Mouse (Mus musculus) hindbrain, postnatal 0 days (tissue): ENCODE measurements at regions not wholly inside any gene's neighbourhood (a gene's known extent, or its start where the extent isn't known, plus 50 kb on each side); places are given as distances from the start of the nearest gene placed in this dataset.

Source experiments
- ATAC-seq: fragments of 200-750 bp; cut with Nextera tagmentation; 2 replicates; pipeline ENCODE4 v1.8.0; 2017; ENCODE audit warnings: mild to moderate bottlenecking, moderate TSS enrichment, moderate library complexity
- DNase-seq: peaks from one replicate; pipeline ENCODE4 v3.0.0-alpha.2; 2015; ENCODE audit warnings: low spot score
- H3K27ac ChIP-seq: fragments of 300-500 bp; sonication (generic); 2 replicates; pipeline ENCODE4 v1.5.1; 2014; ENCODE audit warnings: mild to moderate bottlenecking
- H3K27me3 ChIP-seq: fragments of 300-500 bp; sonication (generic); 2 replicates; pipeline ENCODE4 v1.6.1; 2014; ENCODE audit warnings: low read length, mixed read lengths; ENCODE audit not compliant: insufficient read depth
- H3K36me3 ChIP-seq: fragments of 300-500 bp; sonication (generic); 2 replicates; pipeline ENCODE4 v1.6.1; 2014; ENCODE audit warnings: low read length, mixed read lengths; ENCODE audit not compliant: insufficient read depth
- H3K4me1 ChIP-seq: fragments of 300-500 bp; sonication (generic); 2 replicates; pipeline ENCODE4 v1.6.1; 2014; ENCODE audit warnings: antibody characterized with exemption, low read length, mixed read lengths; ENCODE audit not compliant: insufficient read depth
- H3K4me2 ChIP-seq: fragments of 300-500 bp; sonication (generic); 2 replicates; pipeline ENCODE4 v1.6.1; 2014; ENCODE audit warnings: low read depth, mild to moderate bottlenecking, low read length, moderate library complexity, mixed read lengths
- H3K4me3 ChIP-seq: fragments of 300-500 bp; sonication (generic); 2 replicates; pipeline ENCODE4 v1.5.1; 2014; ENCODE audit warnings: low read length
- H3K9ac ChIP-seq: fragments of 300-500 bp; sonication (generic); replicated peaks from 2 replicates; pipeline ENCODE4 v1.6.1; 2014; ENCODE audit warnings: mild to moderate bottlenecking, low read length, moderate library complexity, mixed read lengths
- H3K9me3 ChIP-seq: fragments of 300-500 bp; sonication (generic); 2 replicates; pipeline ENCODE4 v1.6.1; 2016; ENCODE audit warnings: low read length, mixed read lengths
- CTCF ChIP-seq: IDR thresholded peaks from 2 replicates; pipeline ENCODE4 v1.5.1; 2016; ENCODE audit warnings: antibody characterized with exemption, control low read depth, low read depth
- WGBS: fragments of 180-500 bp; shearing (Covaris S2); extraction: QIAGEN DNeasy Blood & Tissue Kit; methylation state at CpG from one replicate; pipeline ENCODE4 v1.1.7; 2014; 5-methylcytosine and 5-hydroxymethylcytosine counted together

- WGBS = 75% methylated on average over 1 of the region's 1 CpGs
- no peaks in the 10 kb centered on the region for H3K9me3 ChIP-seq
These were observed 72.1 kb upstream of the Picalm start for GRCm38 (mm10) chr7:90057947-90058346.

GRCm38 (mm10) chr7:90058636-90059035 is 71.4 kb upstream of the Picalm start:
- H3K27me3 ChIP-seq = no peaks in the 10 kb centered on the region
- TF ChIP-seq CTCF = no peak
- WGBS = 77% methylated on average over 4 of the region's 4 CpGs

More at GRCm38 (mm10) chr7:90057947-90058346, 72.1 kb upstream of the Picalm start:
- ATAC-seq (no peak), DNase-seq (no peak)
- H3K36me3 ChIP-seq = no peaks in the 10 kb centered on the region
- H3K4me3 ChIP-seq = no peak overlapping the region
- H3K9ac ChIP-seq = no peak overlapping the region
- no peak overlapping the region for H3K27ac ChIP-seq
- no peak overlapping the region for H3K4me2 ChIP-seq
- no peak for TF ChIP-seq CTCF
- H3K27me3 ChIP-seq = no peaks in the 10 kb centered on the region
- H3K4me1 ChIP-seq = no peaks in the 10 kb centered on the region

GRCm38 (mm10) chr7:90059249-90059628 is 70.8 kb upstream of the Picalm start:
- DNase-seq (no peak), ATAC-seq (no peak)
- Histone ChIP-seq H3K4me1 (no peaks in the 10 kb centered on the region), H3K9ac (no peak overlapping the region), H3K4me3 (no peak overlapping the region), H3K36me3 (no peaks in the 10 kb centered on the region), H3K27ac (no peak overlapping the region), H3K4me2 (no peak overlapping the region), H3K27me3 (no peaks in the 10 kb centered on the region), H3K9me3 (no peaks in the 10 kb centered on the region)
- no peak for TF ChIP-seq CTCF
- 64% methylated on average over 8 of the region's 8 CpGs for WGBS

More at GRCm38 (mm10) chr7:90058636-90059035, 71.4 kb upstream of the Picalm start:
- ATAC-seq (no peak), DNase-seq (no peak)
- Histone ChIP-seq H3K9me3 (no peaks in the 10 kb centered on the region), H3K4me3 (no peak overlapping the region), H3K9ac (no peak overlapping the region), H3K4me2 (no peak overlapping the region), H3K36me3 (no peaks in the 10 kb centered on the region), H3K4me1 (no peaks in the 10 kb centered on the region), H3K27ac (no peak overlapping the region)

DNA sequence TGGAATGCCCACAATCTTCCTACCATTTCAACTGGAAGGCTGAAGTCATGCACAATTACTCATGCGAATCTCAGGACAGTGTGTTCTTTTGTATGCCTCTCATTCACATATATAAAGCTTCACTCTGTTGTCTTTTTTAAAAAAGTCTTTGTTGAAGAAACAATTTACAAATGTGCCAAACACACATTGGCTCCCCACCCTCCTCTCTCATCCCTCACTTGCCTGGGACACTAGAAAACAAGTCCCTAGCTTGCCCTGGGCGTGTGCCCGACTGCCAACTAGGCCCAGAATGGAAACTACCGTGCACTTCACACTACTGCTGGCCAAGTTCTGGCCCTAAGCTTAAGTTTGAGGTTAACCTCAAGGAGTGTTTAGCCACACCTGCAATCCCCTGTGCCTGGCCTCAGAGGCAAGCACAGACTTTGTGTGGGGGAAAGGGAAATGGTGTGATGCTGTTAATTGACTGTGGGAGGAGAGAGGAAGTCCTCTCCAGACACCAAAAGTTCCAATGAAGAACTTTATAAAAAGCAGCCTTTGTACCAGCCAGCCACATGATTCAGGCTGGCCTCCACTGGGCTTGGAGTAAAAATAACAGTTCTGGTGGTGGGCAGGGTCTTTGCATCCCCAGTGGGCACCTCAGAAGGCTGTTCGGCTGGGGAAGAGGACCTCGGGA is 70.2 kb upstream of the Picalm start:
- H3K4me3 ChIP-seq = no peak overlapping the region
- no peak overlapping the region for H3K9ac ChIP-seq
- H3K4me1 ChIP-seq = no peaks in the 10 kb centered on the region
- no peak overlapping the region for H3K4me2 ChIP-seq
- DNase-seq (no peak), ATAC-seq (no peak)
- H3K9me3 ChIP-seq = no peaks in the 10 kb centered on the region
- no peak overlapping the region for H3K27ac ChIP-seq
- no peak for TF ChIP-seq CTCF
- 56% methylated on average over 6 of the region's 6 CpGs for WGBS
- H3K36me3 ChIP-seq = no peaks in the 10 kb centered on the region
- H3K27me3 ChIP-seq = no peaks in the 10 kb centered on the region

GRCm38 (mm10) chr7:90060343-90061175 is 69.5 kb upstream of the Picalm start:
- Histone ChIP-seq H3K4me3 (no peak overlapping the region), H3K27me3 (no peaks in the 10 kb centered on the region), H3K36me3 (no peaks in the 10 kb centered on the region), H3K9me3 (no peaks in the 10 kb centered on the region), H3K4me2 (no peak overlapping the region), H3K27ac (no peak overlapping the region), H3K9ac (no peak overlapping the region), H3K4me1 (no peaks in the 10 kb centered on the region)
- TF ChIP-seq CTCF = no peak
- no peak for DNase-seq
- no peak for ATAC-seq
- 84% methylated on average over 16 of the region's 16 CpGs for WGBS

DNA sequence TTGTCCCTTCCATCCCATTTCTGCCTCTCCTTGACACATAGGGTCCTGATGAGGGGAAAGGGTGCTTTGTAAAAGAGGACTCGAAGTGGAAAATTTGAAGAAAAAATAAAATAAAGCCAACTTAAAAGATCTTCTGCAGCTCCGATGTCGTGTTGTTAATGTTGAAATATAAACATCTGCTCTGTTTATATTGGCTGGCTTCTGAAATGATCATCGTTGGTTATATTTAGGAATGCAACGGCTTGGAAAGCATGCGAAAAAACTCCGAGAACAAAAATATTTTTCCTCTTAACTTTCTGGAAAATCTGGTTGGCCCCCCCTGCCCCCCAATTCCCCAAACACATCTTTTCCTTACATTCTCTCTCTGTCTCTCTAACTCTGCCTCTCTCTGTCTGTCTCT is 68.3 kb upstream of the Picalm start:
- H3K4me3 ChIP-seq = no peak overlapping the region
- H3K27ac ChIP-seq = no peak overlapping the region
- H3K36me3 ChIP-seq = no peaks in the 10 kb centered on the region
- 83% methylated on average over 7 of the region's 7 CpGs for WGBS
- ATAC-seq (no peak), DNase-seq (no peak)
- H3K27me3 ChIP-seq = no peaks in the 10 kb centered on the region
- no peaks in the 10 kb centered on the region for H3K9me3 ChIP-seq
- no peak for TF ChIP-seq CTCF
- H3K9ac ChIP-seq = no peak overlapping the region
- no peaks in the 10 kb centered on the region for H3K4me1 ChIP-seq
- H3K4me2 ChIP-seq = no peak overlapping the region

DNA sequence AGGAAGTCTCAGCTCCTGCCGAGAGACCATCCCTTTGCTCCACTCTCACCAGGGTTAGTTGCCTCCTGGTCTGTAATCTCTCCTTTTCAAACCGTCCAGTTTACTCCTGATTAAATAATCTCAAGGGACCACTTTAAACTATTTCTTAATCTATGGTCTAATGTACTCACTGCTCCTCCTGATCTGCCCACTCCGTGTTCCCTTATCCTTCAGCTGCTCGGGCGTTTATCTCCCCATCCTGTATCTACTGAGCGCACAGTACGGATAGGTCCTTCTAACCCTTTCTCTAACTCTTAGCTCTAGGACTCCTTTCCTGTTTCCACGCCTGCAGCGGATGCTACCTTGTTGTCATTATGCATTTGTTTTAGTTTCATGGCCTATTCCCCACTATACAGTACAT is 67.1 kb upstream of the Picalm start:
- Histone ChIP-seq H3K36me3 (no peaks in the 10 kb centered on the region), H3K27ac (no peak overlapping the region), H3K4me2 (no peak overlapping the region), H3K4me1 (no peaks in the 10 kb centered on the region), H3K4me3 (no peak overlapping the region), H3K9ac (no peak overlapping the region), H3K27me3 (no peaks in the 10 kb centered on the region), H3K9me3 (no peaks in the 10 kb centered on the region)
- WGBS = 87% methylated on average over 9 of the region's 9 CpGs
- TF ChIP-seq CTCF = no peak
- DNase-seq (no peak), ATAC-seq (no peak)
